Mouse (Mus musculus) ES-Bruce4 (cell line): ENCODE measurements at regions not wholly inside any gene's neighbourhood (a gene's known extent, or its start where the extent isn't known, plus 50 kb on each side); places are given as distances from the start of the nearest gene placed in this dataset.

Experiments
- CTCF ChIP-seq: IDR thresholded peaks from one replicate; pipeline ENCODE4 v1.8.1; 2011; ENCODE audit warnings: low read depth, low read length
- EP300 ChIP-seq: IDR thresholded peaks from 2 replicates; pipeline ENCODE4 v1.6.1; 2011; ENCODE audit warnings: low read depth, low read length; ENCODE audit not compliant: insufficient read depth
- POLR2A ChIP-seq: IDR thresholded peaks from one replicate; pipeline ENCODE4 v1.8.1; 2011; ENCODE audit warnings: low read length; ENCODE audit not compliant: insufficient read depth

DNA sequence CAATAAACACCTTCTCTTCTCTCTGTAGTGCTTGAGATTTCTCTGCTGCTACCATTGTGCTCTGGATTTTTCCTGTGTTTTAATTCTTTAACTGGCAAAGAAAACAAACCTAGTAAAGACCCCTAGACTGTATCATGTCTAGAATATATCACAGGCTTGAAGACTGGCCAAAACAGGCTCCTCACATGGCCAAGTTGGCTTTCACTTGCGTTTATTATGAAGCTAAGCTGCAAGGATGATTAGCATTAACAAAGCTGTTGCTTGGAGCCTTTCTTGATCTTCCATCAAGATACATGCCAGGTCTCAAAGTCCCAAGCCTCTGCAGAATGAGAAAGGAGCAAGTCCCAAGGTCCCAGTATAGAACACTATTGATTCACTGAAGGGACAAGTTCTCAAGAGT is 551.9 kb upstream of the Klf4 start:
- TF ChIP-seq CTCF (no peak), EP300 (no peak), POLR2A (no peak)
